Mouse (Mus musculus) midbrain, embryonic 12.5 days (tissue): ENCODE measurements around the gene Gm9046. TPM values are rescaled to one million over a fixed set of nuclear protein-coding genes. Genes with fewer than 3 reads are reported as not detected.
"Not testable (repeated sequence)": the region's sequence is repeated elsewhere in the genome, so short reads cannot be mapped to it uniquely, and the experiment has no call there.

Experiments
- ATAC-seq: fragments of 200-750 bp; cut with Nextera tagmentation; 2 replicates; pipeline ENCODE4 v1.8.0; 2017; ENCODE audit warnings: low read depth, moderate TSS enrichment, moderate library complexity; ENCODE audit not compliant: low FRiP score
- H3K27ac ChIP-seq: fragments of 300-500 bp; sonication (generic); replicated peaks from 2 replicates; pipeline ENCODE4 v1.5.1; 2016; ENCODE audit warnings: mild to moderate bottlenecking
- H3K27me3 ChIP-seq: fragments of 300-500 bp; sonication (generic); 2 replicates; pipeline ENCODE4 v1.6.1; 2016; ENCODE audit warnings: mild to moderate bottlenecking
- H3K36me3 ChIP-seq: fragments of 300-500 bp; sonication (generic); 2 replicates; pipeline ENCODE4 v1.6.1; 2016
- H3K4me1 ChIP-seq: fragments of 300-500 bp; sonication (generic); 2 replicates; pipeline ENCODE4 v1.6.1; 2016
- H3K4me2 ChIP-seq: fragments of 300-500 bp; sonication (generic); replicated peaks from 2 replicates; pipeline ENCODE4 v1.6.1; 2016; ENCODE audit warnings: mild to moderate bottlenecking, moderate library complexity
- H3K4me3 ChIP-seq: fragments of 300-500 bp; sonication (generic); 2 replicates; pipeline ENCODE4 v1.5.1; 2016; ENCODE audit warnings: mild to moderate bottlenecking
- H3K9ac ChIP-seq: fragments of 300-500 bp; sonication (generic); replicated peaks from 2 replicates; pipeline ENCODE4 v1.6.1; 2016; ENCODE audit warnings: mild to moderate bottlenecking, moderate library complexity
- H3K9me3 ChIP-seq: fragments of 300-500 bp; sonication (generic); 2 replicates; pipeline ENCODE4 v1.6.1; 2016; ENCODE audit warnings: mild to moderate bottlenecking
- WGBS: fragments of 180-500 bp; shearing (Covaris S2); methylation state at CpG from one replicate; pipeline ENCODE4 v1.1.7; 2016; 5-methylcytosine and 5-hydroxymethylcytosine counted together
- polyA plus RNA-seq: library from polyadenylated mRNA; unstranded; fragments of >200 nt; fragmentation: Nextera tagmentation; extraction: Ambion mirVana; gene quantifications from 2 replicates; pipeline ENCODE4 v1.2.1, GENCODE M21; 2016

Gm9046 gene
- not detected in 2 replicates for polyA plus RNA-seq

GRCm38 (mm10) chr10:118343155-118343554 is at the start of gene Gm9046:
Gene Gm9046, minus strand, starts transcription at chr10:118343255.
- no CpG with 5 or more reads among the region's 14 CpGs for WGBS
- H3K27ac ChIP-seq, H3K9me3 ChIP-seq, H3K9ac ChIP-seq, H3K27me3 ChIP-seq, ATAC-seq, H3K4me3 ChIP-seq, H3K4me1 ChIP-seq, H3K4me2 ChIP-seq, H3K36me3 ChIP-seq: not testable (repeated sequence)

DNA sequence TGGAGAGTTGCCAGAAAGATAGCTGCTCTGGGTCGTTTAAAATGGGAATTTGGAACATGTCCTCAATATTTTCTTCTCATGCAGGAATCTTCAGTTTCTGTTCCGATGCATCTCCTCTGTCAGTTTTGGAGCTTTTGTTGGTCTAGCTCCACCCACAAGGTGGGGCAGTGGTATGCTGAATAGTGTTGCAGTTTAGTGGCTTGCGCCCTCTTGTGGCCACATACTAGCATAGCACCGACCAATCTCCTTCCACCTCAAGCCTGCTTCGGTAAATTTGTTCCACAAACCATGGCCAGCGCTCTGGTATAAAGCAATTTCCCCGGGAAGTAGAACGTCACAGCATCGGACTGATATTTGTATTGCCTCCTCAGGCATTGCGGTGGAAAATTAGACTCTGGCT is 27.4 kb upstream of the Gm9046 start:
- ATAC-seq: peak; percentile 96
- Histone ChIP-seq H3K4me1 (no peaks in the 10 kb centered on the region), H3K4me3 (no peak overlapping the region), H3K4me2 (peak overlapping the region; percentile 38), H3K27ac (no peak overlapping the region), H3K9ac (no peak overlapping the region), H3K9me3 (no peaks in the 10 kb centered on the region), H3K36me3 (no peaks in the 10 kb centered on the region), H3K27me3 (no peaks in the 10 kb centered on the region)
- WGBS: 13% methylated on average over 10 of the region's 10 CpGs

GRCm38 (mm10) chr10:118369518-118369917 is 26.5 kb upstream of the Gm9046 start:
- Histone ChIP-seq H3K9me3 (no peaks in the 10 kb centered on the region), H3K9ac (no peak overlapping the region), H3K4me2 (no peak overlapping the region), H3K4me3 (no peak overlapping the region), H3K27me3 (no peaks in the 10 kb centered on the region), H3K4me1 (no peaks in the 10 kb centered on the region), H3K27ac (no peak overlapping the region), H3K36me3 (no peaks in the 10 kb centered on the region)
- no peak for ATAC-seq
- whole genome bisulfite sequencing: 85% methylated on average over 9 of the region's 9 CpGs

DNA sequence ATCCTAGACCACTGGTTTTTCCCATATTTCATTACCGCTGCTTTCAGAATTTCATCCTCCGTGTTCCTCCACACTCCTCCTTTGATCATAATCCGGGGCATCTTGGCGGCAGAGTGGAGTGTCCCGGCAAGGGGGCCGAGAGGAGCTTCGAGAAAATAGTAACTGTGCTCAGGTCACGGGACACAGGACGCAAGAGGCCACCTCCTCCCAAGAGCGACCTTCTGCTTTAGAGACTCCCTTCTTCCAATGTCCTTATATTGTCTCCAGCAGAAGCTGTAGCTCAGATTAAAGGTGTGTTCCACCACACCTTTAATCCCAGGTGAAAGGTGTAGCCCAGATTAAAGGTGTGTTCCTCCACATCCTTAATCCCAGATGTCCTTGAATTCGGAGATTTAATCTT is 10.9 kb upstream of the Gm9046 start, which contains the start of gene Gm9049:
TSS of gene Gm9049 (minus strand) at position 101 of the 400 bp plus-strand sequence.
- H3K9me3 ChIP-seq: not testable (repeated sequence)
- WGBS: 86% methylated on average over 1 of the region's 11 CpGs

GRCm38 (mm10) chr10:118348579-118348978 is 5.5 kb upstream of the Gm9046 start, which contains the start of gene Gm9048:
Gene Gm9048, minus strand, starts transcription at chr10:118348679.
- 90% methylated on average over 1 of the region's 14 CpGs for WGBS
- not testable (repeated sequence) for ATAC-seq, H3K9me3 ChIP-seq, H3K36me3 ChIP-seq, H3K4me2 ChIP-seq, H3K4me3 ChIP-seq, H3K4me1 ChIP-seq, H3K27me3 ChIP-seq, H3K27ac ChIP-seq, H3K9ac ChIP-seq

More for the DNA sequence above, 10.9 kb upstream of the Gm9046 start, which contains the start of gene Gm9049:
- ATAC-seq, H3K4me1 ChIP-seq, H3K4me2 ChIP-seq, H3K9ac ChIP-seq, H3K27ac ChIP-seq, H3K36me3 ChIP-seq, H3K4me3 ChIP-seq, H3K27me3 ChIP-seq: not testable (repeated sequence)

DNA sequence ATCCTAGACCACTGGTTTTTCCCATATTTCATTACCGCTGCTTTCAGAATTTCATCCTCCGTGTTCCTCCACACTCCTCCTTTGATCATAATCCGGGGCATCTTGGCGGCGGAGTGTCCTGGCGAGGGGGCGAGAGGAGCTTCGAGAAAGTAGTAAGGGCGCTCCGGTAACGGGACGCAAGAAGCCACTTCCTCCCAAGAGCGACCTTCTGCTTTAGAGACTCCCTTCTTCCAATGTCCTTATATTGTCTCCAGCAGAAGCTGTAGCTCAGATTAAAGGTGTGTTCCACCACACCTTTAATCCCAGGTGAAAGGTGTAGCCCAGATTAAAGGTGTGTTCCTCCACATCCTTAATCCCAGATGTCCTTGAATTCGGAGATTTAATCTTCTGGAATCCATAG is 5.3 kb downstream of the Gm9046 start, which contains the start of gene Gm9045:
TSS of gene Gm9045 (minus strand) at position 101 of the 400 bp plus-strand sequence.
- H3K4me2 ChIP-seq, ATAC-seq: not testable (repeated sequence)
- no CpG with 5 or more reads among the region's 14 CpGs for WGBS

GRCm38 (mm10) chr10:118332308-118332707 is 10.7 kb downstream of the Gm9046 start, which contains the start of gene Gm9044:
Gene Gm9044, minus strand, starts transcription at chr10:118332408.
- not testable (repeated sequence) for H3K4me1 ChIP-seq, H3K9ac ChIP-seq, ATAC-seq, H3K27me3 ChIP-seq, H3K9me3 ChIP-seq, H3K4me3 ChIP-seq, H3K4me2 ChIP-seq, H3K27ac ChIP-seq, H3K36me3 ChIP-seq
- WGBS: no CpG with 5 or more reads among the region's 14 CpGs

More for the DNA sequence above, 5.3 kb downstream of the Gm9046 start, which contains the start of gene Gm9045:
- H3K4me1 ChIP-seq, H3K9ac ChIP-seq, H3K27ac ChIP-seq, H3K36me3 ChIP-seq, H3K4me3 ChIP-seq, H3K27me3 ChIP-seq, H3K9me3 ChIP-seq: not testable (repeated sequence)

DNA sequence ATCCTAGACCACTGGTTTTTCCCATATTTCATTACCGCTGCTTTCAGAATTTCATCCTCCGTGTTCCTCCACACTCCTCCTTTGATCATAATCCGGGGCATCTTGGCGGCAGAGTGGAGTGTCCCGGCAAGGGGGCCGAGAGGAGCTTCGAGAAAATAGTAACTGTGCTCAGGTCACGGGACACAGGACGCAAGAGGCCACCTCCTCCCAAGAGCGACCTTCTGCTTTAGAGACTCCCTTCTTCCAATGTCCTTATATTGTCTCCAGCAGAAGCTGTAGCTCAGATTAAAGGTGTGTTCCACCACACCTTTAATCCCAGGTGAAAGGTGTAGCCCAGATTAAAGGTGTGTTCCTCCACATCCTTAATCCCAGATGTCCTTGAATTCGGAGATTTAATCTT is 16.2 kb downstream of the Gm9046 start, which contains the start of gene Gm9040:
TSS of gene Gm9040 (minus strand) at position 101 of the 400 bp plus-strand sequence.
- no CpG with 5 or more reads among the region's 11 CpGs for WGBS
- not testable (repeated sequence) for H3K4me3 ChIP-seq

GRCm38 (mm10) chr10:118319024-118319423 is 24.0 kb downstream of the Gm9046 start:
- Histone ChIP-seq H3K27ac (no peak overlapping the region), H3K9me3 (no peaks in the 10 kb centered on the region), H3K4me1 (no peaks in the 10 kb centered on the region), H3K4me2 (no peak overlapping the region), H3K36me3 (no peaks in the 10 kb centered on the region), H3K4me3 (no peak overlapping the region), H3K9ac (no peak overlapping the region), H3K27me3 (no peaks in the 10 kb centered on the region)
- ATAC-seq: no peak
- 86% methylated on average over 8 of the region's 8 CpGs for WGBS

More for the DNA sequence above, 16.2 kb downstream of the Gm9046 start, which contains the start of gene Gm9040:
- not testable (repeated sequence) for H3K9ac ChIP-seq, H3K4me1 ChIP-seq, H3K27ac ChIP-seq, H3K36me3 ChIP-seq, ATAC-seq, H3K4me2 ChIP-seq, H3K9me3 ChIP-seq, H3K27me3 ChIP-seq

DNA sequence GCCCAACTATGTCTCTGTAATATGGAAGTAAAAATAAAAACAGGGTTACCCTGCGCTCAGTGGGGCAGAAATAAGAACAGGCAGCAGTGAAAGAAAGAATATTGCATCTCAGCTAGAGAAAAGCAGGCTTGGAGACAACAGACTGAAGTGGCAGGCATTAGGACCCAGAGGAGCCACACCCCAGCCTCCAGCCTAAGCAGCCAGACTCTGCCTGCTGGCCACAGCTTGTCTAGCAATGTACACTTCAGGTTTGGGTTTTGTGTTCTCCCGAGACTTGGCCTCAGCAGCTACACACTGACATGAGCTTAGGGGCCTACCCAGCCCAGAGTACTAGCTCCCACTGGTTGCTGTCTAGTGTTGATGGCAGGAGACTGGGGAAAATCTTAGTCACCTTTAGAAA is 40.9 kb downstream of the Gm9046 start:
- H3K27me3 ChIP-seq, H3K9me3 ChIP-seq, H3K4me3 ChIP-seq, H3K4me1 ChIP-seq, H3K36me3 ChIP-seq, H3K27ac ChIP-seq, H3K4me2 ChIP-seq, H3K9ac ChIP-seq, ATAC-seq: not testable (repeated sequence)
- WGBS: 43% methylated on average over 2 of the region's 2 CpGs

DNA sequence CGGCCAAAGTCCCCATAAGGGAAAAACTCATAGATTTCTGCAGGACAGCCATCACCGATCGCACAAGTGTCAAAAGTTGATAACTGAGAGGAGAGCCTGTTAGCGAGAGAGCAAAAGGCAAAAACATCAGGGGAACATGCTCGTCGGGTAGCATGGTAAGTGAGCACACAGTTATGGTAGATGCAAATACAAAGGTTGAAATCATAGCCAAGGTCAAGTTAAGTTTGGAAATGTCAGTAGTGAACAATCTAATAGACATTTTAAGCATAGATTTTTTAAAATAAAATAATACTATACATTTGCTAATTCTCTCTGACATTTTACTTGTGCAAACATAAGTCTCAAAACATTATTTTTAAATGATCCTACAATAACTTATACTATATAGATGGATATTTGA is 48.1 kb downstream of the Gm9046 start, which contains the start of gene Iltifb:
TSS of gene Iltifb (minus strand) at position 101 of the 400 bp plus-strand sequence.
- Histone ChIP-seq H3K9ac (no peak within 1 kb of the TSS), H3K4me2 (no peak within 1 kb of the TSS), H3K36me3 (no peaks in the 10 kb centered on the region), H3K27ac (no peak within 1 kb of the TSS), H3K9me3 (no peaks in the 10 kb centered on the region), H3K27me3 (no peaks in the 10 kb centered on the region), H3K4me3 (no peak within 1 kb of the TSS), H3K4me1 (no peaks in the 10 kb centered on the region)
- ATAC-seq: no peak
- 96% methylated on average over 6 of the region's 6 CpGs for WGBS
